Mouse (Mus musculus): Measurements from ENCODE around the gene Recql5. TPM values are rescaled to one million over a fixed set of nuclear protein-coding genes. Genes with fewer than 3 reads are reported as not detected.
"Not testable (repeated sequence)": the region's sequence is repeated elsewhere in the genome, so short reads cannot be mapped to it uniquely, and the experiment has no call there.

Recql5 gene
- polyA plus RNA-seq, 1 experiment, result not detected

DNA sequence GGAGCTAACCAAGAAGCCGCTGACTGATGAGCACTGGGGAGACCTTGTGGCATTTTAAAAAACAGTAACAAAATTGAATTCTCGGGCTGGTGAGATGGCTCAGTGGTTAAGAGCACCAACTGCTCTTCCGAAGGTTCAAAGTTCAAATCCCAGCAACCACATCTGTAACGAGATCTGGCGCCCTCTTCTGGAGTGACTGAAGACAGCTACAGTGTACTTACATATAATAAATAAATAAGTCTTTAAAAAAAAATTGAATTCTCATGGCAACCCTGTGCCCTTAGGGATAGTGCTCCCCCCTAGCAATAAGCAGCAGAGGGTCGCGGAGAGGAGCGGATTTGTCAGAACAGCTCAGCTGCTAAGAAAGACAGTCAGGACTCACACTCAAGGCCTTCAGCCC lies 69.4 kb downstream of the Recql5 start:
- WGBS, result 89% methylated on average over 8 of the region's 8 CpGs
- Histone ChIP-seq H3K27ac (ENCODE audit: insufficient read depth, low read depth, low read length) (no peak overlapping the region), H3K4me1 (ENCODE audit: control insufficient read depth, insufficient read depth, low read length) (peaks cover 5% of the 10 kb centered on the region), H3K4me3 (ENCODE audit: insufficient read depth, low read depth, low read length) (no peak overlapping the region)
- no peak for TF ChIP-seq POLR2A (IDR thresholded peaks at IDR 0.05; ENCODE audit: insufficient read depth, low read depth, low read length)
- no peak for TF ChIP-seq CTCF (IDR thresholded peaks at IDR 0.05; ENCODE audit: insufficient read depth, low read depth, low read length)

DNA sequence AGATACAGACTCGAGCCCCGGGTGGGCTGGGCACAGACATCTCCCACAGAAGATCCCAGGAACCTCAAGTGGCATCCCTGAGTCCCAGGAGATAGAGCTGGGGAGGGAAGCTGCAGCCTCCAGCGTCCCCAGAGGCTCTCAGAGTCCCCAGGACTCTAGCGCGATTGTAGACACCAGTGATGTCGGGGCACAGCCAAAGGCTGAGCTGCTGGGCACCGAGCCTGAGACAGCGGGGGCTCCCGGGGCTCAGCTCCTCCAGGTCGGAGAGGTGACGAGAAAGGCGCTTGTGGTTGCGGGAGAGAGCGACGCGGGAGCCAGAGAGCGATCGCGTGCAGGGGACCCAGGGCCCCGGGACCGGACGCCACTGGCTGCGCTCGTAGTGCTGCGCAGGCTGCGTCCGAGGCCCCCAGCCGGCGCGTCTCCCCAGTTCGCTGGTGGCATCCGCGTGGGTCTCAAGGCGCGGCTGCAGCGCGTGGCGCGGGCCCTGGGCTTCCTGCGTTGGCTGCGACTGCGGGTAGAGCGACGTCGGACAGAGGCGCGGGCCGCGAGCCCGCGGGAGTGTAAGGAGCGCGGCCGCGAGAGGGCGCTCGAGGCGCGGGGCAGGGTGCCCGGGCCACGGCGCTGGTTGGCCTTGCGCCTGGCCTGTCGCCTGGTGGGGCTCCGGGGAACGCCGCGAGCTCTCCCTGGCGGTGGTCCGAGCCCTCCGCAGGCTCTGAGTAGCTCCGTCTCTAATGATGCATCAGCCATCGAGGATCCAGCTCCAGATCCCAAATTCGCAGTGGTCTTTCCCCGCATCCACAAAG lies 73.9 kb downstream of the Recql5 start:
- H3K4me3 ChIP-seq (ENCODE audit: insufficient read depth, low read depth, low read length), result peak overlapping the region; percentile 24
- 2% methylated on average over 75 of the region's 75 CpGs for WGBS
- TF ChIP-seq POLR2A (IDR thresholded peaks at IDR 0.05; ENCODE audit: insufficient read depth, low read depth, low read length) (no peak), CTCF (IDR thresholded peaks at IDR 0.05; ENCODE audit: insufficient read depth, low read depth, low read length) (peak; percentile 93)
- peaks cover 20% of the 10 kb centered on the region for H3K4me1 ChIP-seq (ENCODE audit: control insufficient read depth, insufficient read depth, low read length)
- H3K27ac ChIP-seq (ENCODE audit: insufficient read depth, low read depth, low read length), result no peak overlapping the region

DNA sequence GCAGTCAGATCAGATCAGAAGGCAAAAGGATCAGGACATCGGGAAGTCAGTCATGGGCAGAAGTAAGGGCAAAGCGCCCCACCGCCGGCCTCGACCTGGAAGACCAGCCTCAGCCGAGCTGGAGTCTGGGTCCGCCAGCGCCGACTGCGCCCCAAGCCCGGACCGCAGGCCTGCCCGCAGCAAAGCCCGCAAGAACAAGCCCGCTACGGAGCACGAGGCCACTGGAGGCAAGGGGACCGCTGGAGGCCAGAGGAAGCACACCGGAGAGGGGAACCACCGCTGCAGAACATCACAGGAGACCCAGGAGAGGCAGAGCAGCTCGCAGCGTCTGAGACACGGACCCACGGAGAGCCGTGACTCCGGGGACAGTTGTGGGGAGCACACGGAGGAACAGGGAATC lies 74.9 kb downstream of the Recql5 start, which contains the start of gene Myo15b:
Myo15b (plus strand) TSS at position 53 of the 400 bp plus-strand sequence.
- Histone ChIP-seq H3K4me3 (ENCODE audit: insufficient read depth, low read depth, low read length) (peak within 1 kb of the TSS; percentile 24), H3K4me1 (ENCODE audit: control insufficient read depth, insufficient read depth, low read length) (peaks cover 20% of the 10 kb centered on the region)

DNA sequence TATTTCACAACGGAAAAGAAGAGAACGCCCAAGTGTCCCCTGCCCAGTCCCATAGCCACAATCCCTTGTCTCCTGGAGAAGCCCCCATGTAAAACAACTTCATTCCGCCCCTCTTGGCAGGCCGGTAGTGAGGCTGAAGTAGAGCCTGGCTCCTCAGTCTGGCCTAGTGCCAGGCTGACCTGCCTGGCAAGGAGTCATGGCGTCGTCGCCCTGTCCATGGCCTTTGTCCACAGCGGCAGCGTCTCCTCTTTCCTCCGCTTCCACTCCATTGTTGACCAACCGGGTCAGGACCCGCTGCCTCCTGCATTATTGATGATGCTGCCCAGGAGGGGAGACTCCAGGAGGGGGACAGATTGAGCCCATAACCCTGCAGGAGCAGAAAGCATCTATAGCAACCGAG lies 75.3 kb downstream of the Recql5 start:
- Histone ChIP-seq H3K27ac (ENCODE audit: insufficient read depth, low read depth, low read length) (no peak overlapping the region), H3K4me1 (ENCODE audit: control insufficient read depth, insufficient read depth, low read length) (peaks cover 20% of the 10 kb centered on the region), H3K4me3 (ENCODE audit: insufficient read depth, low read depth, low read length) (no peak overlapping the region)
- TF ChIP-seq CTCF (IDR thresholded peaks at IDR 0.05; ENCODE audit: insufficient read depth, low read depth, low read length), result no peak
- TF ChIP-seq POLR2A (IDR thresholded peaks at IDR 0.05; ENCODE audit: insufficient read depth, low read depth, low read length), result no peak
- WGBS, result 62% methylated on average over 13 of the region's 13 CpGs

More for the DNA sequence above, 74.9 kb downstream of the Recql5 start, which contains the start of gene Myo15b:
- H3K27ac ChIP-seq (ENCODE audit: insufficient read depth, low read depth, low read length), result no peak within 1 kb of the TSS
- 20% methylated on average over 27 of the region's 27 CpGs for WGBS
- TF ChIP-seq CTCF (IDR thresholded peaks at IDR 0.05; ENCODE audit: insufficient read depth, low read depth, low read length), result no peak
- TF ChIP-seq POLR2A (IDR thresholded peaks at IDR 0.05; ENCODE audit: insufficient read depth, low read depth, low read length), result no peak

DNA sequence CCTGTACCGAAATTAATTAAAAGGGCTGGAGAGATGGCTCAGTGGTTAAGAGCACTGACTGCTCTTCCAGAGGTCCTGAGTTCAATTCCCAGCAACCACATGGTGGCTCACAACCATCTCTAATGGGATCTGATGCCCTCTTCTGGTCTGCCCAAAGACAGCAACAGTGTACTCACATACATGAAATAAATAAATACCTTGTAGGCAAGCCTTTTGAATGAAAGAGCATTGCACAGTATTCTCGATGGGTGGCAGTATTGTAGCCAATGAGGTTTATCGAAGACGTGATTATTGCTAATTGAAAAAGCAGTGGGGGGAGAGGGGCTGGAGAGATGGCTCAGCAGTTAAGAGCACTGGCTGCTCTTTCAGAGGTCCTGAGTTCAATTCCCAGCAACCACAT lies 76.1 kb downstream of the Recql5 start:
- H3K4me1 ChIP-seq (ENCODE audit: control insufficient read depth, insufficient read depth, low read length), result peaks cover 20% of the 10 kb centered on the region
- not testable (repeated sequence) for H3K4me3 ChIP-seq (ENCODE audit: insufficient read depth, low read depth, low read length); H3K27ac ChIP-seq (ENCODE audit: insufficient read depth, low read depth, low read length)
- WGBS, result 89% methylated on average over 4 of the region's 4 CpGs

DNA sequence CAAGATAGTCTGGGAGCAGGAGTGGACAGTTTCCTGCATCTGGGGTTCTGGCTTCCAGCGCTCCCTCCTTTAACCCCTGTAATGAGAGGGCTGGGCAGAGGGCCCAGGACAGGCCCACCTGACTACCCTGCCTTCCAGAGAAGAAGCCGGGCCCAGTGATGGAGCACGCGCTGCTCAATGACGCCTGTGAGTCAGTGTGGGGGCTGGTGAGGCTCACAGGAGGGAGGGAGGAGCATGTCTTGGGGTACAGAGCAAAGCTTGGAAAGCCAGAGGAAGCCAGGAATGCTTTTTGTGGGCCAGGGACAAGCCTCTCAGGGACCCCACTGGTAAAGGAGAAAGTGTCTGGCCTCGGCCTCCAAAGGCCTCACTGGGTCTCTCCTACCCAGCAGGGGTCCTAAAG lies 78.6 kb downstream of the Recql5 start:
- H3K4me1 ChIP-seq (ENCODE audit: control insufficient read depth, insufficient read depth, low read length), result peaks cover 20% of the 10 kb centered on the region
- no peak for TF ChIP-seq CTCF (IDR thresholded peaks at IDR 0.05; ENCODE audit: insufficient read depth, low read depth, low read length)
- no peak for TF ChIP-seq POLR2A (IDR thresholded peaks at IDR 0.05; ENCODE audit: insufficient read depth, low read depth, low read length)
- H3K4me3 ChIP-seq (ENCODE audit: insufficient read depth, low read depth, low read length), result no peak overlapping the region
- 52% methylated on average over 6 of the region's 6 CpGs for WGBS
- H3K27ac ChIP-seq (ENCODE audit: insufficient read depth, low read depth, low read length), result no peak overlapping the region

DNA sequence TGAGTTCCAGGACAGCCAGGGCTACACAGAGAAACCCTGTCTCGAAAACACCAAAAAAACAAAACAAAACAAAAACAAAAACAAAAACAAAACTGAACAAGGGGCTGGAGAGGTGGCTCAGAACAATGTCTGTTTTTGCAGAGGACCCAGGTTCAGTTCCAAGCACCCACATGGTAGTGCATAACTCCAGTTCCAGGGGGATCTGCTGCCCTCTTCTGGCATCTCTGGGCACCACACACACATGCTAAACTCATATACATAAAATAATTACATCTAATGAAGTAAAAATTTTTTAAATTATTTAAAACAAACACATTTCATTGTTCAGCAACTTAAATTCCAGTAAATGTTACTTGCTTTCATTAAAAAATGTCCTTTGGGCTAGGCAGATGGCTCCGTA lies 87.5 kb downstream of the Recql5 start:
- no peak for TF ChIP-seq CTCF (IDR thresholded peaks at IDR 0.05; ENCODE audit: insufficient read depth, low read depth, low read length)
- TF ChIP-seq POLR2A (IDR thresholded peaks at IDR 0.05; ENCODE audit: insufficient read depth, low read depth, low read length), result no peak
- WGBS, result 98% methylated on average over 2 of the region's 2 CpGs
- Histone ChIP-seq H3K27ac (ENCODE audit: insufficient read depth, low read depth, low read length) (no peak overlapping the region), H3K4me1 (ENCODE audit: control insufficient read depth, insufficient read depth, low read length) (no peaks in the 10 kb centered on the region), H3K4me3 (ENCODE audit: insufficient read depth, low read depth, low read length) (no peak overlapping the region)

DNA sequence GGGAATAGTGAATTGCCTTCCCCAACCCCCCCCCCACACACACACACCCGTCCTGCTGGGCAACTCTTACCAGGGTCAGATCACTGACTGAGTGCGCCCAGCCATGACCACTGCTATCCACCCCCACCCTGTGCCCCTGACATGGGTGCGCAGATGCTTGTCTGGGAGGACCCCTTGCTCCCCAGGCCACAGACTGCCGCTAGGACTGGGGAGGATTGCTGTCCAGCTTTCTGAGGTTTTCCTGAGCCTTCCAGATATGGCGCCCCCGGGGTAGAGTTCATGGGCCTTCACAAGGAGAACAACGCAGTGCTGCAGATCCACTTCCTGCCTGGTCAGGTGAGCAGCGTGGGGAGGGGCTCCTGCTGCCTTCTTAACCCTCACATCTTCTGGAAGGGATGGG lies 89.0 kb downstream of the Recql5 start:
- no peaks in the 10 kb centered on the region for H3K4me1 ChIP-seq (ENCODE audit: control insufficient read depth, insufficient read depth, low read length)
- no peak for TF ChIP-seq POLR2A (IDR thresholded peaks at IDR 0.05; ENCODE audit: insufficient read depth, low read depth, low read length)
- no peak for TF ChIP-seq CTCF (IDR thresholded peaks at IDR 0.05; ENCODE audit: insufficient read depth, low read depth, low read length)
- 70% methylated on average over 8 of the region's 8 CpGs for WGBS
- H3K27ac ChIP-seq (ENCODE audit: insufficient read depth, low read depth, low read length), result no peak overlapping the region
- no peak overlapping the region for H3K4me3 ChIP-seq (ENCODE audit: insufficient read depth, low read depth, low read length)

DNA sequence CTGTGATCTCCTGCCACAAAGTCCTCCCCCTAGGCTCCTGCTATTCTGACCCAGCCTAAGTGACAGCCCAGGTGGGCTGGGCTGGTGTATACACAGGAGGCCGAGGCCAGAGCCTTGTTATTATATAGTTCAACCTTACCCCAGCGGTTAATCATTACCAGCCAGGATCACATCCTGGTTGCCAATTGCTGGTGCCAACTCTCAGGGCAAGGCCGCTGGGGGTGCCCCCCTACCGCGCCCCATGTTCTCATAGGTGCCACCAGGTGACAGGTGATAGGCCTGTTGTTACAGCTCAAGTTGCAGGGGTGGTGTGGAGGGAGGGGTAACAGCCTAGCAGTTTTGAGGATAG lies 89.4 kb downstream of the Recql5 start:
- Histone ChIP-seq H3K27ac (ENCODE audit: insufficient read depth, low read depth, low read length) (no peak overlapping the region), H3K4me1 (ENCODE audit: control insufficient read depth, insufficient read depth, low read length) (no peaks in the 10 kb centered on the region), H3K4me3 (ENCODE audit: insufficient read depth, low read depth, low read length) (no peak overlapping the region)
- TF ChIP-seq CTCF (IDR thresholded peaks at IDR 0.05; ENCODE audit: insufficient read depth, low read depth, low read length) (no peak), POLR2A (IDR thresholded peaks at IDR 0.05; ENCODE audit: insufficient read depth, low read depth, low read length) (no peak)
- 92% methylated on average over 5 of the region's 5 CpGs for WGBS

Measured in olfactory bulb, adult 2 months (tissue).